Mouse (Mus musculus): ENCODE measurements at regions not wholly inside any gene's neighbourhood (a gene's known extent, or its start where the extent isn't known, plus 50 kb on each side); places are given as distances from the start of the nearest gene placed in this dataset.

GRCm38 (mm10) chr6:98833922-98834321, 491.4 kb upstream of the Gm765 start:
- 94% methylated on average over 7 of the region's 7 CpGs for WGBS
- Histone ChIP-seq H3K27ac (ENCODE audit: low read depth, low read length) (no peak overlapping the region), H3K9me3 (ENCODE audit: control insufficient read depth, low read length) (no peaks in the 10 kb centered on the region)

GRCm38 (mm10) chr6:98830191-98830590, 487.6 kb upstream of the Gm765 start:
- ATAC-seq (replicated peaks; ENCODE audit: low FRiP score): no peak
- 81% methylated on average over 4 of the region's 4 CpGs for WGBS
- H3K4me2 ChIP-seq (ENCODE audit: low read depth, low read length, severe bottlenecking): no peak overlapping the region

More at GRCm38 (mm10) chr6:98833922-98834321, 491.4 kb upstream of the Gm765 start:
- ATAC-seq (replicated peaks; ENCODE audit: low FRiP score): no peak
- Histone ChIP-seq H3K4me2 (ENCODE audit: low read depth, low read length, severe bottlenecking) (no peak overlapping the region), H3K27me3 (ENCODE audit: control insufficient read depth, insufficient read depth, low read length) (no peaks in the 10 kb centered on the region), H3K4me3 (ENCODE audit: low read depth, low read length) (no peak overlapping the region), H3K36me3 (ENCODE audit: control insufficient read depth, insufficient read depth, low read length) (no peaks in the 10 kb centered on the region), H3K4me1 (replicated peaks; ENCODE audit: control insufficient read depth, insufficient read depth, low read length) (no peaks in the 10 kb centered on the region), H3K9ac (ENCODE audit: low read length) (no peak overlapping the region)
- no peak for DNase-seq (ENCODE audit: low spot score)

GRCm38 (mm10) chr6:98808046-98808445, 465.5 kb upstream of the Gm765 start:
- Histone ChIP-seq H3K4me2 (ENCODE audit: low read depth, low read length, severe bottlenecking) (no peak overlapping the region), H3K4me1 (replicated peaks; ENCODE audit: control insufficient read depth, insufficient read depth, low read length) (no peaks in the 10 kb centered on the region), H3K9ac (ENCODE audit: low read length) (no peak overlapping the region), H3K4me3 (ENCODE audit: low read depth, low read length) (no peak overlapping the region), H3K9me3 (ENCODE audit: control insufficient read depth, low read length) (no peaks in the 10 kb centered on the region), H3K27me3 (ENCODE audit: control insufficient read depth, insufficient read depth, low read length) (no peaks in the 10 kb centered on the region), H3K36me3 (ENCODE audit: control insufficient read depth, insufficient read depth, low read length) (no peaks in the 10 kb centered on the region), H3K27ac (ENCODE audit: low read depth, low read length) (no peak overlapping the region)
- ATAC-seq (replicated peaks; ENCODE audit: low FRiP score): no peak
- 100% methylated on average over 1 of the region's 1 CpGs for WGBS
- DNase-seq (ENCODE audit: low spot score): no peak

More at GRCm38 (mm10) chr6:98830191-98830590, 487.6 kb upstream of the Gm765 start:
- DNase-seq (ENCODE audit: low spot score): no peak
- Histone ChIP-seq H3K27me3 (ENCODE audit: control insufficient read depth, insufficient read depth, low read length) (no peaks in the 10 kb centered on the region), H3K4me3 (ENCODE audit: low read depth, low read length) (no peak overlapping the region), H3K9ac (ENCODE audit: low read length) (no peak overlapping the region), H3K36me3 (ENCODE audit: control insufficient read depth, insufficient read depth, low read length) (no peaks in the 10 kb centered on the region), H3K27ac (ENCODE audit: low read depth, low read length) (no peak overlapping the region), H3K4me1 (replicated peaks; ENCODE audit: control insufficient read depth, insufficient read depth, low read length) (no peaks in the 10 kb centered on the region), H3K9me3 (ENCODE audit: control insufficient read depth, low read length) (no peaks in the 10 kb centered on the region)

GRCm38 (mm10) chr6:98803384-98803949, 460.9 kb upstream of the Gm765 start:
- H3K4me3 ChIP-seq (ENCODE audit: low read depth, low read length): no peak overlapping the region
- no peaks in the 10 kb centered on the region for H3K4me1 ChIP-seq (replicated peaks; ENCODE audit: control insufficient read depth, insufficient read depth, low read length)
- H3K4me2 ChIP-seq (ENCODE audit: low read depth, low read length, severe bottlenecking): no peak overlapping the region
- no peak for DNase-seq (ENCODE audit: low spot score)
- H3K9ac ChIP-seq (ENCODE audit: low read length): no peak overlapping the region
- H3K27me3 ChIP-seq (ENCODE audit: control insufficient read depth, insufficient read depth, low read length): no peaks in the 10 kb centered on the region
- 93% methylated on average over 13 of the region's 13 CpGs for WGBS
- no peaks in the 10 kb centered on the region for H3K9me3 ChIP-seq (ENCODE audit: control insufficient read depth, low read length)
- H3K36me3 ChIP-seq (ENCODE audit: control insufficient read depth, insufficient read depth, low read length): no peaks in the 10 kb centered on the region
- no peak overlapping the region for H3K27ac ChIP-seq (ENCODE audit: low read depth, low read length)
- no peak for ATAC-seq (replicated peaks; ENCODE audit: low FRiP score)

- Histone ChIP-seq H3K4me1 (replicated peaks; ENCODE audit: control insufficient read depth, insufficient read depth, low read length) (no peaks in the 10 kb centered on the region), H3K36me3 (ENCODE audit: control insufficient read depth, insufficient read depth, low read length) (no peaks in the 10 kb centered on the region), H3K4me2 (ENCODE audit: low read depth, low read length, severe bottlenecking) (no peak overlapping the region), H3K27me3 (ENCODE audit: control insufficient read depth, insufficient read depth, low read length) (no peaks in the 10 kb centered on the region), H3K9ac (ENCODE audit: low read length) (no peak overlapping the region), H3K9me3 (ENCODE audit: control insufficient read depth, low read length) (no peaks in the 10 kb centered on the region), H3K27ac (ENCODE audit: low read depth, low read length) (no peak overlapping the region), H3K4me3 (ENCODE audit: low read depth, low read length) (no peak overlapping the region)
- WGBS: 79% methylated on average over 4 of the region's 4 CpGs
- no peak for DNase-seq (ENCODE audit: low spot score)
- ATAC-seq (replicated peaks; ENCODE audit: low FRiP score): no peak
Measured at GRCm38 (mm10) chr6:98801061-98801460, 458.5 kb upstream of the Gm765 start.

GRCm38 (mm10) chr6:98800040-98800439, 457.5 kb upstream of the Gm765 start:
- H3K4me1 ChIP-seq (replicated peaks; ENCODE audit: control insufficient read depth, insufficient read depth, low read length): no peaks in the 10 kb centered on the region
- no peaks in the 10 kb centered on the region for H3K27me3 ChIP-seq (ENCODE audit: control insufficient read depth, insufficient read depth, low read length)
- H3K4me2 ChIP-seq (ENCODE audit: low read depth, low read length, severe bottlenecking): no peak overlapping the region
- ATAC-seq (replicated peaks; ENCODE audit: low FRiP score): no peak
- H3K9me3 ChIP-seq (ENCODE audit: control insufficient read depth, low read length): no peaks in the 10 kb centered on the region
- no peak overlapping the region for H3K9ac ChIP-seq (ENCODE audit: low read length)
- H3K27ac ChIP-seq (ENCODE audit: low read depth, low read length): no peak overlapping the region
- no peak overlapping the region for H3K4me3 ChIP-seq (ENCODE audit: low read depth, low read length)
- H3K36me3 ChIP-seq (ENCODE audit: control insufficient read depth, insufficient read depth, low read length): no peaks in the 10 kb centered on the region
- 79% methylated on average over 8 of the region's 8 CpGs for WGBS
- no peak for DNase-seq (ENCODE audit: low spot score)

- ATAC-seq (replicated peaks; ENCODE audit: low FRiP score): no peak
- DNase-seq (ENCODE audit: low spot score): no peak
- H3K4me3 ChIP-seq (ENCODE audit: low read depth, low read length): no peak overlapping the region
- no peaks in the 10 kb centered on the region for H3K36me3 ChIP-seq (ENCODE audit: control insufficient read depth, insufficient read depth, low read length)
- H3K4me1 ChIP-seq (replicated peaks; ENCODE audit: control insufficient read depth, insufficient read depth, low read length): no peaks in the 10 kb centered on the region
- no peak overlapping the region for H3K9ac ChIP-seq (ENCODE audit: low read length)
- no peak overlapping the region for H3K27ac ChIP-seq (ENCODE audit: low read depth, low read length)
- no peaks in the 10 kb centered on the region for H3K27me3 ChIP-seq (ENCODE audit: control insufficient read depth, insufficient read depth, low read length)
- 86% methylated on average over 3 of the region's 3 CpGs for WGBS
- H3K9me3 ChIP-seq (ENCODE audit: control insufficient read depth, low read length): no peaks in the 10 kb centered on the region
- H3K4me2 ChIP-seq (ENCODE audit: low read depth, low read length, severe bottlenecking): no peak overlapping the region
Measured at GRCm38 (mm10) chr6:98797778-98798177, 455.2 kb upstream of the Gm765 start.

- no peak for ATAC-seq (replicated peaks; ENCODE audit: low FRiP score)
- no peak overlapping the region for H3K27ac ChIP-seq (ENCODE audit: low read depth, low read length)
- no peak for DNase-seq (ENCODE audit: low spot score)
- no peak overlapping the region for H3K9ac ChIP-seq (ENCODE audit: low read length)
- no peaks in the 10 kb centered on the region for H3K4me1 ChIP-seq (replicated peaks; ENCODE audit: control insufficient read depth, insufficient read depth, low read length)
- 88% methylated on average over 6 of the region's 6 CpGs for WGBS
- no peak overlapping the region for H3K4me3 ChIP-seq (ENCODE audit: low read depth, low read length)
- no peaks in the 10 kb centered on the region for H3K9me3 ChIP-seq (ENCODE audit: control insufficient read depth, low read length)
- H3K27me3 ChIP-seq (ENCODE audit: control insufficient read depth, insufficient read depth, low read length): no peaks in the 10 kb centered on the region
- no peaks in the 10 kb centered on the region for H3K36me3 ChIP-seq (ENCODE audit: control insufficient read depth, insufficient read depth, low read length)
- H3K4me2 ChIP-seq (ENCODE audit: low read depth, low read length, severe bottlenecking): no peak overlapping the region
Measured at GRCm38 (mm10) chr6:98797373-98797772, 454.8 kb upstream of the Gm765 start.

- 72% methylated on average over 4 of the region's 4 CpGs for WGBS
- no peak overlapping the region for H3K4me3 ChIP-seq (ENCODE audit: low read depth, low read length)
- no peaks in the 10 kb centered on the region for H3K27me3 ChIP-seq (ENCODE audit: control insufficient read depth, insufficient read depth, low read length)
- H3K9ac ChIP-seq (ENCODE audit: low read length): no peak overlapping the region
- H3K9me3 ChIP-seq (ENCODE audit: control insufficient read depth, low read length): no peaks in the 10 kb centered on the region
- H3K4me2 ChIP-seq (ENCODE audit: low read depth, low read length, severe bottlenecking): no peak overlapping the region
- no peak for ATAC-seq (replicated peaks; ENCODE audit: low FRiP score)
- DNase-seq (ENCODE audit: low spot score): no peak
- no peaks in the 10 kb centered on the region for H3K4me1 ChIP-seq (replicated peaks; ENCODE audit: control insufficient read depth, insufficient read depth, low read length)
- no peak overlapping the region for H3K27ac ChIP-seq (ENCODE audit: low read depth, low read length)
- no peaks in the 10 kb centered on the region for H3K36me3 ChIP-seq (ENCODE audit: control insufficient read depth, insufficient read depth, low read length)
Measured at GRCm38 (mm10) chr6:98796666-98797065, 454.1 kb upstream of the Gm765 start.

Data from forebrain, embryonic 11.5 days (tissue).